Mouse (Mus musculus) central nervous system, embryonic 11.5 days (tissue): ENCODE results near the gene Dedd2. TPM values are rescaled to one million over a fixed set of nuclear protein-coding genes. Genes with fewer than 3 reads are reported as not detected.

Experiments
- polyA plus RNA-seq: library from polyadenylated mRNA; depleted of rRNA; stranded (reverse); fragments of >200 nt; gene quantifications from 2 replicates; pipeline ENCODE4 v1.2.3, GENCODE M21; 2012; rRNA removed

Gene Dedd2
- 11.0 and 15.1 TPM in 2 replicates for polyA plus RNA-seq

DNA sequence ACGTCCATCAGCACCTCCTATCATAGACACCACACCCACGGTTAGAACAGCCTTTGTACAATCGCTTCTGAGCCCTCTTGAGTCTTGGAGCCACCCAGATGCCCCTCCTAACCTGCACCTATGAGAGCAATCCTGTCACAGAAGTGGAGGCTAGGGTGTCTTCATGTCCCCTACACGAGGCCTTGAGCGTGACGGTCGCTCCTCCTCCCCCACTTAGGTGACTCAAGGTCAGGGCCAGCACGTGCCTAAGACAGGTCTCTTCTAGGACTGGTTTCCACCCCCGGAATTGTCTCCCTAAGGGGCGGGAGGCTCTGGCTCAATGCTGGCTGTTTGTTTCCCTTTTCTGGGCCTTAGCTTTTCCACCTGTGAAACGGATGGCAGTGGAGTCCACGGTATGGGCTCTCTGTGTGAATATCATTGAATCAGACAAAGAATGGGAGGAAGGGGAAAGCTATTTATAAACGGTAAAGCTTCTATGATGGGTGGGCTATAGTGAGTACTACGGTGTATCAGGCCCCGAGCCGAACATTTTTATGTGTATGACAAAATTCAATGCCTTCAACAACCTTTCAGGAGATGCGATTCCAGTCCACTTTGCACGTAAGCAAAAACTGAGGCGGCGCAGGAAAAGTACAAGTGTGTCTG, at the start of gene Dedd2:
TSS of gene Dedd2 (minus strand) at position 159 of the 645 bp plus-strand sequence.

DNA sequence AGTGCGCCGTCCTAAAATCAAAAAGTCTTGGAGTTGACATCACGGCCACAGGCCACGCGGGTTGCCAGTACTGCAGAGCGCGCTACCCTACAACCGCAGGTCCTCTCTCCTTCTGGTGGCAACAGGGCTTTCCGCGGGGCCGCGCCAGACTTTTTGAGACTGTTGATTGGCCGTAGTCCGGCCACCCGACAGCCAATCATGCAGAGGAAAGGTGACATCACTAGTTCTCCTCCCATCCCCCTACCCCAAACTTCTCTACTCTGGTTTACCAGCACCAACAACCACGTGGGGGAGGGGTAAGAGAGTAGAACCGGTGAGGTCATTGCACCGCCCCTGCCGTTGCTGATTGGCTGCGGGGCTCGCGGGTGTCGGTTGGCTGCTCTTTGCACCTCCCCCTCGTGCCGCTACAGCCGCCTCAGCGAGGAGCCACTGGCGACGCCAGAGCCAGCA, 46.9 kb upstream of the Dedd2 start, which contains the start of gene Cic:
TSS of gene Cic (plus strand) at position 404 of the 450 bp plus-strand sequence.

DNA sequence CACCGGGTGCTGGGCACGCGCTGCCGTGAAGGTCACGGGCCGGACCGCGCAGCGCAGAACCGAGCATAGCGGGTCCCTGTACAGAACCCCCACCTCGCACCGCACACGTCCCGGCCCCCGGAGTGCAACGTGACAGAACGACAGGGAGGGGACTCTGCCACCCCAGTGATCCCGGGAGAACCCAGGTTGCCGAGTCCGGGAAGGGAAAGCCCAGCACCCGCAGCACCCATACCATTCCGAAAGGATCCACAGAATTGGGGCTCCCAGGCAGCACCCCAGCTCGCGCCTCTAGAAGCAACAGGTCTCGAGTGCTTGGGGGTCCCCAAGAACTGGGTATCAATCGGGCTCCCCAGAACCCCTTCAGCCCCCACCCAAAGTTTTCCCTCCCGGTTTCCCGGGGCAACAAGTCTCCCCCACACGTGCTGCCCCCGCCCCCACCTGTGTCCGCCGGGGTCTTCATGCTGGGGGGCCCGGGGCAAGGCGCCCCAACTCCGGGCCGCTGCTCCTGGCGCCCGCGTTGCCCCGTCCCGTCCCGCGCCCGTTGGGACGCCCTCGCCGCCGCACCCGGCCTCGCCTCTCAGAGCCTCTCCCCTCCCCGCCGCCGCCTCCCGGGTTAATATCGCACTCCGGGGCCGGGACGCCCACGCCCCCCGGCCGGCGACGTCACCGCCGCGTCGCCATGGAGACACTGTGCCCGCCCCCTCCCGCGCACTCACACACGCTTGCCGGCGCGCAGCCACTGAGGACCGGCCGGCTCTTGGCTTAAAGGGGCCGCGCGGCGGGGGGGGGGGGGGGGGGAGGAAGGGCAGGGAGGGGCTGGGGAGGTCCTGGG, 29.9 kb upstream of the Dedd2 start, which contains the start of gene Erf:
TSS of gene Erf (minus strand) at position 621 of the 832 bp plus-strand sequence.

DNA sequence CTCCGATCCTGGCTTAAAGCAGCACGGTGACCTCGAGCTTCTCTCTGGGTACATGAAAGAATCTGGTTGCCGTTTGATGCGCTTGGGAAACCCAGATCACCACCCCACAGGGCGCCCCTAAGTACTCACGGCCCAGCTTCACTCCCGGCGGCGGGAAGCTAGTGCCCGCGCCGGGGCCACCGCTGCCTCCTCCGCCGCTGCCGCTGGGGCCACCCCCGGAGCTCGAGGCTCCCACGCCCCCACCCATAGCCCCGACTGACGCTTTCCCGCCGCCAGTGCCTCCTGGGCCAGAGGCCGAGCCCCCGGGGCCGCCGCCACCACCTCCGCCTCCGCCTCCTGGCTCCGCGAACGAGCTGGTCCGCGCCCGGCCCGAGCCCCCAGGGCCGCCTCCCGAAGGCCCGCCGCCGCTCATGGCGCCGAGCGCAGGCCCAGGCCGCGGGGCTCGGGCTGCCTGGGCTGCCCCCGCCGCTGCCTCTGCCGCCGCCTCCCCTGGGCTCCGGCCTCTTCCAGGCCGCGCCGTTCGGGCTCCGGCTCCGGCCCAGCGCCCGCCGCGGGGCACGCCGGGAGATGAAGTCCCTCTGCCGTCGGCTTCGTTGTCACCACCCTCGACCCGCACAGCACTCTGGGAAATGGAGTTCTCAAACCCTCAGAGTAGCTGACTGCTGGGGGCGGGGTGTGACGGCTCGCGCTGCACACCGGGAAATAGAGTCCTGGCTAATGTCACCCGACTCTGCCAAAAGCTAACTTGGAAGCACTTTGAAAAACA, 17.0 kb upstream of the Dedd2 start, which contains the start of gene Gsk3a:
TSS of gene Gsk3a (minus strand) at position 603 of the 766 bp plus-strand sequence.

DNA sequence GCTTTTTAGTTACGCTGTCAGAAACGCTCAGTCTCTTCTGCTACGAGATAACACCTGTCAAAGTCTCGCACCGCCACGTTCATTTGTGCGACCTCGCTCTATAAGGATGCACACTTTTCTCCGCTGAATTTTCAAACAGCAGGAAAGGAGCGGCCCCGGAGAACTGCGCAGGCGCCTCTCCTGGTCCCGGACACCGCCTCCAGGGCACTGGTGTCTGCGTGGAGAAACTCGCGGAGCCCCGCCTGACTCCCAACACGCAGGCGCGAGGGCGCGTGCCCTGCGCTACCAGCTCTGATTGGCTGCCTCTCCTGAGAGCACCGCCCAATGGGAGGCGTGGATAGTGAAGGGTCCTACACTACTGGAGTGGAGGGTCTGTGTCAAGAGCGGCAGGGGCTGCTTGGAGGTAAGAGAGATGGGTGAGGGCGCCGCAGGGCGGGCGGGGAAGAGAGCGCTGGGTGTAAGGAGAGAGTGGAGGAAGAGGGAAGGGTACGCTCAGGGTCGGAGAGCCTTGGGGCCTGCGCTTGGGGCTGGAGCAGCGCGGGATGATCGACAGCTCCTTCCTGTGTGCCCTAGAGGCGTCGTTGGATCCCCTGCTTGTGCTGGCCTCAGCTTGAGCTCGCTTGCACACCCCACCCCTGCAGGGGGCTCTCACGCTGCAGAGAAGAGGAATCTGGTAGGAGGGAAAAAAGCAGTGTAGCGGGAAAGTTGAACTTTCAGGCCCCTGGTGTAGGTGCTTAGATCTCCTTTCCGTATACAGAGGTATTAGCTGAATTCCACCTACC, 878 bp upstream of the Dedd2 start, which contains the start of gene Zfp526:
TSS of gene Zfp526 (plus strand) at position 324 of the 782 bp plus-strand sequence.

DNA sequence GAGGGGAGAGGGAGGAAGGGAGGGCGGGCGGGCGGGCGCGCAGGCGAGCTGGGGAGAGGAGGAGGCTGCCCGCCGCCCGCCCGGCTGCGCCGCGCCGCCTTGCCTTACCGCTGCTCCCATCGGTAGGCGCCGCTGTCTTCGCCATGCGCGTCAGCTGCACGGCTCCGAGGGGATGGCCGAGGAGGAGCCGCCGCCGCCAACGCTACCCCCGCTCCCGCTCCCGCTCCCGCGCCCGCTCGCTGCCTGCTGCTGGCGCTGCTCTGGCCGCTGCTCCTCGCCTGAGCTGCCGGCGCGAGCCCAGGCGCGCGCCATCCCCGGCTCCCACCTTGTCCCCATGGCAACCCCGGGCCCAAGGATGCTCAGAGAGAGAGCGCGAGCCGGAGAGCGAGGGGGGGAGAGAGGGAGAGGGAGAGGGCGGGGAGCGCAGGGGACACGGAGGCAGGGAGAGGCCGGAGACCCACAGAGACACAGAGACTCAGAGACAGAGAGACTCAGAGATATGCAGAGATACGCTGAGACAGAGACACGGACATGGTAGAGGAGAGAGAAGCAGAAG, 40.7 kb downstream of the Dedd2 start, which contains the start of gene Pou2f2:
TSS of gene Pou2f2 (minus strand) at position 121 of the 556 bp plus-strand sequence.

Other genes starting within 250 kb of the Dedd2 start
- 86.6 and 98.9 TPM in 2 replicates for gene Rabac1, start 247.9 kb downstream of the Dedd2 start, polyA plus RNA-seq
- gene Atp1a3, start 214.7 kb downstream of the Dedd2 start, polyA plus RNA-seq, result 29.8 and 30.4 TPM in 2 replicates
- 71.4 and 73.3 TPM in 2 replicates for gene Grik5, start 148.3 kb downstream of the Dedd2 start, polyA plus RNA-seq
- gene Zfp574, start 148.0 kb downstream of the Dedd2 start, polyA plus RNA-seq, result 27.9 and 30.8 TPM in 2 replicates
- 21.3 and 25.0 TPM in 2 replicates for gene Pou2f2, start 40.9 kb downstream of the Dedd2 start, polyA plus RNA-seq
- gene Zfp526, start 810 bp upstream of the Dedd2 start, polyA plus RNA-seq, result 9.4 and 9.7 TPM in 2 replicates
- 105 and 132 TPM in 2 replicates for gene Gsk3a, start 17.2 kb upstream of the Dedd2 start, polyA plus RNA-seq
- gene Erf, start 30.1 kb upstream of the Dedd2 start, polyA plus RNA-seq, result 39.9 and 44.0 TPM in 2 replicates
- 107 and 115 TPM in 2 replicates for gene Cic, start 47.1 kb upstream of the Dedd2 start, polyA plus RNA-seq
- 263 and 326 TPM in 2 replicates for gene Pafah1b3, start 77.4 kb upstream of the Dedd2 start, polyA plus RNA-seq
- gene Prr19, start 80.8 kb upstream of the Dedd2 start, polyA plus RNA-seq, result 0.59 and 1.0 TPM in 2 replicates
- 21.0 and 33.4 TPM in 2 replicates for gene Tmem145, start 85.5 kb upstream of the Dedd2 start, polyA plus RNA-seq
- gene Megf8, start 96.5 kb upstream of the Dedd2 start, polyA plus RNA-seq, result 36.0 and 37.9 TPM in 2 replicates
- not detected in 2 replicates for gene Cnfn, start 149.1 kb upstream of the Dedd2 start, polyA plus RNA-seq
- 4.6 and 7.7 TPM in 2 replicates for gene Lipe, start 178.1 kb upstream of the Dedd2 start, polyA plus RNA-seq
- gene Cxcl17, start 192.3 kb upstream of the Dedd2 start, polyA plus RNA-seq, result not detected in 2 replicates